8 mouse cellular contexts compared by ENCODE assay signal in the genomic region with DNA sequence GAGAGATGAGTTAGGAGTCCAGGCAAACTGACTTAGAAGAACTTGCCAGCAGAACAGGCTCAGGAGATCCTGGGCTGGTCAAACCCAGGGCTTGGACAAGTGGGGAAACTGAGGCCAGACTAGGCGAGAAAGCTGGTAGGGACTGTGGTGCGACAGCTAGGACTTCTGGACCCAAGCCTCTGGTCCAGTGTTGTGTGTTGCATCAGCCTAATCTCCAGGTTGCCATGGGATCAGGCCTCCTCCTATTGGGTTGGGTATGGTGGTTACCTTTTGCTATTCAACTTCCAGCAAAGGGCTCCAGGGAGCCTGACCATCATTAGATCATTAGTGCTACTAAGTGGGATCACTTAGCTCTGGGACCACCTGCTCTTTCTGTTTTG. TPM values are rescaled to one million over a fixed set of nuclear protein-coding genes. Genes with fewer than 3 reads are reported as not detected.
DNase-seq lines count a peak whose midpoint lies in the region; ATAC-seq and TF ChIP-seq lines count a peak whose summit lies in the region.

No protein-coding gene starts in this region.

- no peaks in the 10 kb centered on the region for H3K9me3 ChIP-seq in limb, embryonic 15.5 days
- H3K9me3 ChIP-seq in stomach, embryonic 16.5 days (replicated peaks; ENCODE audit: control insufficient read depth, low read length), result no peaks in the 10 kb centered on the region

- H3K4me2 ChIP-seq in limb, embryonic 15.5 days, result peak overlapping the region; percentile 77
- peak overlapping the region; percentile 70 for H3K4me2 ChIP-seq in stomach, embryonic 16.5 days (ENCODE audit: low read depth, low read length)

- no peaks in the 10 kb centered on the region for H3K36me3 ChIP-seq in spleen, adult 2 months (ENCODE audit: control insufficient read depth, insufficient read depth, low read length)
- no peaks in the 10 kb centered on the region for H3K36me3 ChIP-seq in limb, embryonic 15.5 days
- H3K36me3 ChIP-seq in stomach, embryonic 16.5 days (ENCODE audit: control insufficient read depth, insufficient read depth, low read length), result no peaks in the 10 kb centered on the region

- peak overlapping the region; percentile 80 for H3K4me3 ChIP-seq in cerebellum, adult 2 months (replicated peaks; ENCODE audit: insufficient read depth, low read depth, low read length)
- peak overlapping the region; percentile 75; the same call in 1 of the 2 replicates for H3K4me3 ChIP-seq in spleen, adult 2 months (ENCODE audit: extremely low read depth, insufficient read depth, insufficient read length)
- peak overlapping the region; percentile 85 for H3K4me3 ChIP-seq in limb, embryonic 15.5 days
- peak overlapping the region; percentile 85 for H3K4me3 ChIP-seq in stomach, embryonic 16.5 days (replicated peaks; ENCODE audit: low read length)

- DNase-seq in cerebellum, adult 2 months, result no peak
- no peak for DNase-seq in cerebellum, postnatal 14 days
- no peak for DNase-seq in spleen, adult 2 months (ENCODE audit: low read depth in 1 of 2, low spot score in 2 of 2)
- DNase-seq in spleen, adult 18-20 months, result no peak
- DNase-seq in spleen, postnatal 14 days (ENCODE audit: low spot score in 2 of 2), result no peak
- no peak for DNase-seq in ovary, postnatal 14 days (ENCODE audit: low spot score)

- TF ChIP-seq POLR2A in cerebellum, adult 2 months (IDR thresholded peaks at IDR 0.05; ENCODE audit: borderline replicate concordance, insufficient read depth, low read length), result no peak
- TF ChIP-seq POLR2A in spleen, adult 2 months (IDR thresholded peaks at IDR 0.05; ENCODE audit: low read depth, low read length), result no peak

- H3K27ac ChIP-seq in cerebellum, adult 2 months (ENCODE audit: insufficient read depth, low read length), result no peak overlapping the region
- no peak overlapping the region for H3K27ac ChIP-seq in spleen, adult 2 months (ENCODE audit: insufficient read depth, low read length)
- no peak overlapping the region for H3K27ac ChIP-seq in limb, embryonic 15.5 days
- no peak overlapping the region for H3K27ac ChIP-seq in stomach, embryonic 16.5 days (ENCODE audit: low read length)

- 44% methylated on average over 2 of the region's 2 CpGs for WGBS in cerebellum, adult 2 months
- 94% methylated on average over 2 of the region's 2 CpGs for WGBS in spleen, adult 2 months
- WGBS in limb, embryonic 15.5 days, result 81% methylated on average over 2 of the region's 2 CpGs
- 69% methylated on average over 2 of the region's 2 CpGs for WGBS in stomach, embryonic 16.5 days

- H3K9ac ChIP-seq in limb, embryonic 15.5 days, result peak overlapping the region; percentile 89
- peak overlapping the region; percentile 93 for H3K9ac ChIP-seq in stomach, embryonic 16.5 days (ENCODE audit: low read length)

- H3K27me3 ChIP-seq in cerebellum, adult 2 months (ENCODE audit: control insufficient read depth, insufficient read depth, low read length), result no peaks in the 10 kb centered on the region
- no peaks in the 10 kb centered on the region for H3K27me3 ChIP-seq in spleen, adult 2 months (ENCODE audit: control insufficient read depth, insufficient read depth, low read length)
- H3K27me3 ChIP-seq in limb, embryonic 15.5 days, result no peaks in the 10 kb centered on the region
- no peaks in the 10 kb centered on the region for H3K27me3 ChIP-seq in stomach, embryonic 16.5 days (ENCODE audit: control insufficient read depth, insufficient read depth, low read length)

- TF ChIP-seq CTCF in cerebellum, adult 2 months (IDR thresholded peaks at IDR 0.05; ENCODE audit: borderline replicate concordance, insufficient read depth, low read depth, low read length), result no peak
- TF ChIP-seq CTCF in spleen, adult 2 months (IDR thresholded peaks at IDR 0.05; ENCODE audit: extremely low read depth, insufficient read depth, insufficient read length, insufficient replicate concordance), result no peak

- no peak for ATAC-seq in limb, embryonic 15.5 days (ENCODE audit: insufficient number of reproducible peaks, low FRiP score, low TSS enrichment, low read depth)
- no peak for ATAC-seq in stomach, embryonic 16.5 days (ENCODE audit: insufficient read depth, low FRiP score)

- peaks cover 21% of the 10 kb centered on the region for H3K4me1 ChIP-seq in cerebellum, adult 2 months (ENCODE audit: control insufficient read depth, insufficient read depth, low read length)
- H3K4me1 ChIP-seq in spleen, adult 2 months (ENCODE audit: control insufficient read depth, insufficient read depth, insufficient read length), result no peaks in the 10 kb centered on the region
- H3K4me1 ChIP-seq in limb, embryonic 15.5 days, result peaks cover 14% of the 10 kb centered on the region
- H3K4me1 ChIP-seq in stomach, embryonic 16.5 days (ENCODE audit: control insufficient read depth, insufficient read depth, low read length), result peaks cover 4% of the 10 kb centered on the region; the same call in 1 of the 2 replicates

RNA-seq across cellular contexts. Expression of gene Otub2, which starts 0.9 kb away (rescaled TPM):
- polyA plus RNA-seq in cerebellum, adult 2 months (2012; rRNA removed), result 10.6 and 11.6 TPM in 2 replicates
- polyA plus RNA-seq in spleen, adult 2 months (2012; rRNA removed), result 4.9 and 5.7 TPM in 2 replicates
- polyA plus RNA-seq in limb, embryonic 15.5 days (2015; fragmentation: Nextera tagmentation; extraction: Ambion mirVana), result 9.8 and 10.8 TPM in 2 replicates
- 10.6 and 12.2 TPM in 2 replicates for polyA plus RNA-seq in stomach, embryonic 16.5 days (2015; fragmentation: Nextera tagmentation; extraction: Ambion mirVana)

RNA-seq across cellular contexts. Expression of gene 9330161L09Rik, which starts 18.3 kb away (rescaled TPM):
- polyA plus RNA-seq in cerebellum, adult 2 months (2012; rRNA removed), result 2.3 and 3.2 TPM in 2 replicates
- polyA plus RNA-seq in spleen, adult 2 months (2012; rRNA removed), result 0.82 and 1.1 TPM in 2 replicates
- 0.29 and 0.30 TPM in 2 replicates for polyA plus RNA-seq in limb, embryonic 15.5 days (2015; fragmentation: Nextera tagmentation; extraction: Ambion mirVana)
- 0.18 and 0.39 TPM in 2 replicates for polyA plus RNA-seq in stomach, embryonic 16.5 days (2015; fragmentation: Nextera tagmentation; extraction: Ambion mirVana)

RNA-seq across cellular contexts. Expression of gene Asb2, which starts 33.5 kb away (rescaled TPM):
- polyA plus RNA-seq in cerebellum, adult 2 months (2012; rRNA removed), result 2.1 and 2.7 TPM in 2 replicates
- polyA plus RNA-seq in spleen, adult 2 months (2012; rRNA removed), result 128 and 216 TPM in 2 replicates
- polyA plus RNA-seq in limb, embryonic 15.5 days (2015; fragmentation: Nextera tagmentation; extraction: Ambion mirVana), result 5.9 and 18.6 TPM in 2 replicates
- polyA plus RNA-seq in stomach, embryonic 16.5 days (2015; fragmentation: Nextera tagmentation; extraction: Ambion mirVana), result 26.3 and 27.7 TPM in 2 replicates

RNA-seq across cellular contexts. Expression of gene Ddx24, which starts 36.3 kb away (rescaled TPM):
- 184 and 187 TPM in 2 replicates for polyA plus RNA-seq in cerebellum, adult 2 months (2012; rRNA removed)
- polyA plus RNA-seq in spleen, adult 2 months (2012; rRNA removed), result 26.9 and 32.5 TPM in 2 replicates
- polyA plus RNA-seq in limb, embryonic 15.5 days (2015; fragmentation: Nextera tagmentation; extraction: Ambion mirVana), result 91.4 and 94.7 TPM in 2 replicates
- polyA plus RNA-seq in stomach, embryonic 16.5 days (2015; fragmentation: Nextera tagmentation; extraction: Ambion mirVana), result 79.8 and 85.7 TPM in 2 replicates

RNA-seq across cellular contexts. Expression of gene Ifi27, which starts 44.7 kb away (rescaled TPM):
- polyA plus RNA-seq in cerebellum, adult 2 months (2012; rRNA removed), result 82.1 and 99.0 TPM in 2 replicates
- 188 and 204 TPM in 2 replicates for polyA plus RNA-seq in spleen, adult 2 months (2012; rRNA removed)
- polyA plus RNA-seq in limb, embryonic 15.5 days (2015; fragmentation: Nextera tagmentation; extraction: Ambion mirVana), result 62.4 and 78.0 TPM in 2 replicates
- polyA plus RNA-seq in stomach, embryonic 16.5 days (2015; fragmentation: Nextera tagmentation; extraction: Ambion mirVana), result 49.3 and 56.6 TPM in 2 replicates
